Mouse (Mus musculus) heart, adult 11 months (tissue): Measurements from ENCODE around the gene Polrmt.
A peak's percentile ranks its signal among the peaks of the same experiment; 100 is the strongest.
"Not testable (repeated sequence)": the region's sequence is repeated elsewhere in the genome, so short reads cannot be mapped to it uniquely, and the experiment has no call there.

Experiments used
- DNase-seq: peaks from one replicate; pipeline ENCODE4 v3.0.0; 2022

The Polrmt gene

GRCm38 (mm10) chr10:79707162-79707561, 39.2 kb downstream of the Polrmt start:
- no peak for DNase-seq

DNA sequence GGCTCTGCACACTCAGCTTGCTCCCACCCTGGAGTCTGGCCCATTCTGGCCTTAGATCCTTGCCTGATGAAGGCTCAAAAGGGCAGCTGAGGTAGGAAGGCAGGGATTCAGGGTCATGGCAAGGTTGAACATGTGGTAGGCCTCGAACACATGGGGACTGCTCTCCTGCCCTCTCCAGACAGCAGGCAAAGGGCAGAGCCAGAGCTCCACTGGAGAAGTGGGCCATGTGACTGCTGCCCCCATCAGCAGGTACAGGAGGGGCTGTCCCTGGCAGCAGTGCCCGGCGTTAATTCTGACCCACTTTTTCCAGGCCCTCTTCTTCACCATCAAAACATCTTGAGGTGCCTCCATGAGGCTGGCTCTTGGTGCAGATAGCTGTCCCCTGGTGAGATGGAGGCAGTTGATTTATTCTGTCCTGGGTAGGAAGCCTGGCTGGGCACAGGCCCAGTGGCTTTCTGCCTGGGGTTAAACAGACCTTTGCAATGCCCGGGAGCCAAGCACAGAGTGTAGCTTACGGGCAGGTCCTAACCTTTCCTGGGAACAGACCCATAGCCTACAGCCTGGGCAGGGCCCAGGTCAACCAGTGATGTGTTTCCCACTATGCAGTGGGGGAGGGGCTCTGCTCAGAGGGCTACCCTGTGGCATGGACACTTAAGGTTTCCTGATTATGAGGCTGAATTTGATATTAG, 39.8 kb downstream of the Polrmt start:
- DNase-seq = no peak

DNA sequence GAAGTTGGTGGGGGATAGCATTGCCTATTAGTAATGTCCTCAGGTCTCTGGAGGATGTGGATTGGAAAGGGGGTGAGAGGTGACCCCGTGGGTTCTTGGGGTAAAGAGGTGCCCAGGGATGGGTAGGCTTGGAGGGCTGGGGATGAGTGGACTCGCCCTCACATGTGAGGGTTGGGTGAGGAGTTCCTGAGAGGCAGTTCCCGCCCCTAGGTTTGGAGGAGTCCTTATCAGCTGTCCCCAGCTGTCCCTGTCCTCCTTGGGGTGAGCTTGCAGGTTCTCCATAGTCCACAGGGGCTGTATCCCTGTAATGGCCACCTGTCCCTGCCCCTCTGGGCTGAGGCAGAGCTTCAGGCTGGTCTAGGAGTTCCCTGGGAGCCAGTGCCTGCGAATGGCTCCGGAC, 40.4 kb downstream of the Polrmt start:
- no peak for DNase-seq

DNA sequence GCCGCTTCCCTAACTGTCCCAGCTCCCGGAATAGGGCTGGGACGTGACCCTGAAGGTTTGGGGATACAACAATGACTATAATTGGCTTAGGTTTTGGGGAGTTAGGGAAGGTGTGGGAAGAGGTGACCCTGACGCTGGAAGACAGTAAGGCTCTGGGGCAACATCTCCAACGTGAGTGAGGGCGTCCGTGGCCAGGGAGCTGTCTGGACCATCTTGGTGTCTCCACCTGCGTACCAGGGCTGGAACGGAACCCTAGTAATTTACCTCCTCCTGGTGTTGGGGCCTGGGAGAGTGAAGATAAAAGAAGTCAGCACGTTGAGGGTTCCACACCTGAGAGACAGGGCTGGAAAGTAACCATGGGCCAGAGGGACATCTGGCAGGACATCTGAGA, 41.4 kb downstream of the Polrmt start:
- DNase-seq = no peak

DNA sequence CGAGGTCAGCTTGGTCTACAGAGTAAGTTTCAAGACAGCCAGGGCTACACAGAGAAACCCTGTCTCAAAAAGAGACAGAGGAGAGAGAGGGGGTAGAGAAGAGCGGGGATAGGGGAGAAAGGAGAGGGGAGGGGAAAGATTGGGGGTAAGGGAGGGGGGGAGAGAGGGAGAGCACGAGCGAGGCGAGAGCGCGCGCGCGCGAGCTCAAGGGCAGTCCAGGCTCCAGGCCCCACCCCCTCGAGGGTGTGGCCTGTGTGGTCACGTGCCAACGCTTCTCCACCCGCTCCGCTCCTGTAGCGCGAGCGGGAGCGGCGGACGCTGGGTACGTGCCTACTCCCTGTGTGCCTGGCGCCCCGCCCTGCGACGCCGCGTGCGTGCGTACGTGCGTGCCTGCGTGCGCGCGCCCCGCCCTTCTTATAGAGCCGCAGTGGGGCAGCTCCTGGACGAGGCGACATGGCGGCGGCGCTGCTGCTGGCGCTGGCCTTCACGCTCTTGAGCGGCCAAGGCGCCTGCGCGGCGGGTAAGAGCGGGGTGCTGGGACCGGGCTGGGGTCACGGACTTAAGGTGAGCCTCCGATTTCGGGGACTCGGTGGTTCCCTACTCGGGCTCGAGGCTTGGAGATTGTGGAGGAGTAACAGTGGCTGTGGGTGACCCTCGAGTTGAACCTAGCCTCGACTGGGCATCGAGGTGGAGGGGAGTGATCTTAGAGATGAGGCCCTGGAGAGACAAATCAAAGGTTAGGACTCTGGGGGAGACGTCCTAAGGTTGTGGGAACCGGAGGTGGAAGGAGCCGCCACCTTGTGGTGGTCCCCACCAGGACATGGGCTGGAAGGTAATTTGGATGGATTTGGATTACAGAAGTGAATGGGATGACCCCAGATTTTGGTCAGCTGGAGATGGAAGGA, 42.1 kb downstream of the Polrmt start, which contains the start of gene Bsg:
TSS of gene Bsg (plus strand) at position 427 of the 905 bp plus-strand sequence.
- peak; percentile 100 for DNase-seq

GRCm38 (mm10) chr10:79703541-79703940, 42.8 kb downstream of the Polrmt start:
- DNase-seq = no peak

- not testable (repeated sequence) for DNase-seq
Measured at GRCm38 (mm10) chr10:79702970-79703369, 43.4 kb downstream of the Polrmt start.

DNA sequence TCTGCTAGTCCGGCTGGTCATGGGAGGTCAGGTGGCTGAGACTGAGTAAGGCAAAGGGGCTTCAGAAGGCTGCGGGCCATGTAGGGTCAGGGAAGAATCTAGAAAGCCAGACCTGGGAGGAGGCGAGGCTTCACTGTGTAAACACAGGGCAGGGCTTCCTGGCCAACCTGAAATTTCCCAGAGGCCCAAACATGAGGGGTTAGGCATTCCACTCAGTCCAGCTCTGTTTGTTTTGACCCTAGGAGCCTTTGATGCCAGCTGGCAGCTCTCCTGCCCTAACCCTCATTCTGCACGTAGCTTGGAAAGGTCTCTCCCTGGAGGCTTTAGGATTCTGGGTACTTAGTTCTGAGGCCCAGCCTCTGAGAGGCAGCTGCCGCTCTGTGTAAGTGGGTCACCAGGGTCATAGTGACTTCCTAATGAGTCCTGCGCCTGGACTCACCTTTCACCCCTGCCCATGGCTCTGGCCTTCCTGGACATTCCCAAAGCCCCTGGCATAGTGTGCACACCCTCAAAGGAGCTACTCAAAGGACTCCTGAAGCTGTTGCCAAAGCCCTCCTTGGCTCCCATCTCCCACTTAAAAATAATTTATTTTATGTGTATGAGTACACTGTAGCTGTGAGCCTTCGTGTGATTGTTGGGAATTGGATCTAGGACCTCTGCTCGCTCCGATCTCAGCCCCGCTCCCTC, 44.8 kb downstream of the Polrmt start:
- DNase-seq = peak; percentile 99

GRCm38 (mm10) chr10:79700676-79701075, 45.7 kb downstream of the Polrmt start:
- no peak for DNase-seq

DNA sequence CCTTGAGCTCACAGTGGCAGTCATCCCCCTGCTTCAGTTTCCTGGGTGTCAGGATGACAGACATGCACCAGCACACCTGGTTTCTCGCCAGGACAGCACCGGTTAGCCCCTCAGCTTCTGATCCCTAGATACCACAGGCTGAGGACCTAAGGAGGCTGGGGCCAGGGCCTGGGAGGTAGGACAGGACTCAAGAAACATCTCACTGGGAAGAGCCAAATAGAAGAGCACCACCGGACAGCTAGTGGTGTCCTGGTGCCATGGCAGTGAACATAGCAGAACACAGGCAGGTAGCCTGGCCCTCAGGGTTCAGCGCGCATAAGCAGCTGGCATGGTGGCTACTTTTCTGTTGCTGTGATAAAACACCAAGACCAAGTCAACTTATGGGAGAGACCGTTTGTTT, 47.9 kb downstream of the Polrmt start:
- DNase-seq = no peak

GRCm38 (mm10) chr10:79697916-79698315, 48.5 kb downstream of the Polrmt start:
- peak; percentile 93 for DNase-seq

- peak; percentile 95 for DNase-seq
Measured at GRCm38 (mm10) chr10:79696129-79696651, 50.2 kb downstream of the Polrmt start.

GRCm38 (mm10) chr10:79695231-79696128, 50.9 kb downstream of the Polrmt start:
- peak; percentile 99 for DNase-seq

- DNase-seq = peak; percentile 95
Measured at GRCm38 (mm10) chr10:79694379-79694655, 52.1 kb downstream of the Polrmt start.

GRCm38 (mm10) chr10:79693580-79694378, 52.6 kb downstream of the Polrmt start:
- peak; percentile 94 for DNase-seq

- no peak for DNase-seq
Measured at GRCm38 (mm10) chr10:79691986-79692548, 54.3 kb downstream of the Polrmt start.

DNA sequence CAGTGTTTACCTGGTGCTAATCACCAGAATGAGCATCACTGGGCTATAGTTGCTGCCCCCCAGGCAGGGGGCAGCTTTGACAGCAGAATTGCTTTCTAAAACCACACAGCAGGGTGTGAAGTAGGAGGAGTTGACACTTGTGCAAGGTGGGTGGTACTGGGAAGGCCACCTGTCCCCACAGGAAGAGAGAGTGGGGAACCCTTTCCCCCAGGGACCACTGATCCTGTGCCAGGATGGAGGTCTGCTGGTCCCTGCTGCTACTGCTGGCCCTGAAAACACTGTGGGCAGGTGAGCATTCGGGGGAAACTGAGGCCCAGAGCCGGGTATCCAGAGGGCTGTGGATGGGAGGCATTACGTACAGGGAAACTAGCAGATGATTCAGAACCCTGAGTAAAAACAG, 57.2 kb downstream of the Polrmt start:
- no peak for DNase-seq

DNA sequence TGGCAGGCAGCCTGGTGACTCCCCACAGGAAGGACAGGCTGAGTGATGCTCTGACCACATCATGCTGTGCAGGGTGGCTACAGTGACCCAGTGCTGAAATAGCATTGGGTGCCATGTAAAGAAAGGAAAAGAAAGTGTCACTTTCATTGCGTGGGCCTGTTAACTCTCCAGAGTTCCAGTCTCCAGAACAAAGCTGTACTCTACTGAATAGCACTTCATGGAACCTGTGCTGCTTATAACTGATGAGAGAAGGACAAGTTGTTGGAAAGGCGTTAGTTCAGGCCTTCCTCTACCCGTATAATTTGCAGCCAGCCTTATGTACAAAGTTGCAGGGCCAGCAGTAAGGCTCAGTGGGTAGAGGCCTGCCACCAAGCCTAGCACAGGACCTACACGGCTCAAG, 57.7 kb downstream of the Polrmt start, which contains the start of gene Gzmm:
TSS of gene Gzmm (plus strand) at position 301 of the 400 bp plus-strand sequence.
- DNase-seq = no peak

- no peak for DNase-seq
Measured at GRCm38 (mm10) chr10:79687513-79687912, 58.9 kb downstream of the Polrmt start.

DNA sequence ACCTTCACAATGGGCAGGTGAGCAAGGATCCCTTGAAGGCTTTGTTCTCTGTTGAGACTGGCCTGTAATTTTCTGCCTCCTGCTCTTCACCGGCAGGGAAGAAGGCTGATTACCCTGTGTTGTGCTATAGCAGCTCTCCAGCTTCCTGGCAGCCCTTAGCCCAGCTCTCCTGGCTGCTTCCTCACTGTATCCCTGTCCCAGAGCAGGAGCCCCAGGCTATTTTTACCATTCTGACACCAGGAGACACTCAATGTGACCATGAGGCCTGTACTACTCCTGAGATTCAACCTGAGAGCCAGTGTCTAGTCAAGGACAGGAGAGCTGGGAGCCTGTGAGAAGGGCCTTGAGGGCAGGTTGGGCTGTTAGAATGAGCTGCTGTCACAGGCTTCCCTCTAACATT, 59.7 kb downstream of the Polrmt start:
- DNase-seq = peak; percentile 98

- DNase-seq = peak; percentile 87
Measured at GRCm38 (mm10) chr10:79686219-79686618, 60.2 kb downstream of the Polrmt start.
